Mouse (Mus musculus) granulocyte monocyte progenitor cell, adult 5-6 weeks (primary cell): ENCODE results near the gene Mmp24. TPM values are rescaled to one million over a fixed set of nuclear protein-coding genes. Genes with fewer than 3 reads are reported as not detected.

Experiments
- ATAC-seq: replicated peaks from 2 replicates; pipeline ENCODE4 v1.8.0; 2016; ENCODE audit warnings: mild to moderate bottlenecking, moderate TSS enrichment, inconsistent platforms; ENCODE audit not compliant: poor library complexity, severe bottlenecking
- total RNA-seq, 2 experiments: library from RNA; stranded (forward) in 1 of 2; stranded (reverse) in 1 of 2; fragments of 200-712, 200-1000 nt in 1 of 2; fragments of >200 nt in 1 of 2; fragmentation: Nextera tagmentation in 1 of 2; gene quantifications; 2 replicates each; pipeline ENCODE4 v1.2.3; 2014 to 2017

Mmp24 gene
- total RNA-seq, 2 experiments from 2014 or later, result not detected

- ATAC-seq, result no peak
These were observed 748 bp upstream of the Mmp24 start for GRCm38 (mm10) chr2:155774261-155774926.

- peak; percentile 92 for ATAC-seq
These were observed 632 bp downstream of the Mmp24 start for GRCm38 (mm10) chr2:155775685-155776263.

DNA sequence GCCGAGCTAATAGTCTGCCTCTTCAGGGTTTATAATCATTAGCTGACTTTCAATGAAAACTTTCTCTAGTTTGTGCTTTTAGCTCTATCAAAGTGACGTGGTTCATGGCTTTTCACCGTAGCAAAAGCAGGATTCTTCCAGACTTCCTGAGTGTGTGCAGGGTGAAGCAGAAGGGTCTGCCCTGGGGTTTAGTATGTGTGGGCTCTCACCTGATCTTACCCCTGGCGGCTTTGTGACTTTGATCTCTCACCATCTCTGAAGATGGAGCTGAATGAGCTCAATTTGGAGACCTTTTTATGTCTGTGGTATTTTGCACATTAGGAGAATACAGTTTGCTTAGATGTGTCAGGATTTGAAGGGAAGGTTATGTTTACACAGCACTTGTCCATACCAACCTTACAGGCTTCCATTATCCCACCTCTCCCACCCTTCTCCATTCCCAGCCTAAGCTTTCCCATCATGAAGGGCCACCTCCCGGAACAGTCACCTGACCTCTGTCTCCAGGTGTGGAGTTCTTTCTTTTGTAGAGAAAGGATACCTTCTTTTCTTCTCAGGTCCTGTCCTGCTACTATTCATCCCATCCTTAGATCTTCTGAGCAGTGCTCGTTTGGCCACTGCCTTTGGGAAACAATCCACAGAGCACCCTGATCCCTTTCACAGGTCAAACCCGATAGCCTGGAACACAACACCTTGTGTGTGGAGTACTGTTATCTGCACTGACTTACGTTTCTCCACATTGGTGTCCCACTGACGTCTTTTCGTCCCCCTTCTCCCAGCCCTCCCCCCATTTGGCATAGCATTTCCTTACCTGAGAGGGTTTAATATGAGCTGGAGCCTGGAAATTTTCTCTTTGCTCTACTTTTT is 1.9 kb downstream of the Mmp24 start:
- no peak for ATAC-seq

- no peak for ATAC-seq
These were observed 2.5 kb downstream of the Mmp24 start for GRCm38 (mm10) chr2:155777688-155777985.

DNA sequence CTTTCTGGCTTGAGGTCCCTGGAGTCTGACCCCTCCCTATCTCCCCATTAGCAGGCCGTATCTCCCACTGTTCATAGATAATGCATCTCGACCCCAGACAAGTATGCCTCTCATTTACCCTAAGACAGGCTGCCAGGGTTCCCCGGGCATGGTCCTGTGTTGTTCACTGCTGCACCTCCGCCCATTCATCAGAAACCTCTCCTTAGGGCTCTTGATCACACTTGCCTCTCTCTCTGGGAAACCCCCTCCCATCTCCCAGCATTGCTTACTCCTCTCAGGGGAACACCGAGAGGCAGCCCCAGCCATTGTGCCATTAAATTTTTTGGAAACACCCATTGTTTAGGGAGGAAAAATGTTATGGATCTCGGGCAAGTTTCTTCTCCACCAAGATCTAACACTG is 2.9 kb downstream of the Mmp24 start:
- no peak for ATAC-seq

GRCm38 (mm10) chr2:155779066-155779465 is 3.9 kb downstream of the Mmp24 start:
- ATAC-seq, result no peak

DNA sequence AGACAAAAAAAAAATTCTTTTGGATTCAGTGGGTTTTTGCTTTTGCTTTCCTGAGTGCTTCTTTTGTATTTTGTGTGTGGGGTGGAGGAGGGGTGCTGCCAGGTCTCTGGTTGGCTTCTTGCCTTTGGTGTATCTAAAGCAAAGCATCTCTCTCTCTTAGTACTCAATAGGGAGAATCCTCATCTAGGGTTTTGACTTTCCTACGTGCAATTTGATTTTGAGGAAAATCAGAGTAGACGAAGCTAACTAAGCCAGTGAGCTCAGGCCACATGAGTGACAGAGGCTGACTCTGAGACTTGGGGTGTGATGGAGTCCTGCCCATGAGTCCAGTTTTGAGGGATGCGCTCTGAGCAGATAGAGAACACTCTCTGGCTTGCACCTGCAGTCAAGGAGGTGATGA is 4.4 kb downstream of the Mmp24 start:
- no peak for ATAC-seq

DNA sequence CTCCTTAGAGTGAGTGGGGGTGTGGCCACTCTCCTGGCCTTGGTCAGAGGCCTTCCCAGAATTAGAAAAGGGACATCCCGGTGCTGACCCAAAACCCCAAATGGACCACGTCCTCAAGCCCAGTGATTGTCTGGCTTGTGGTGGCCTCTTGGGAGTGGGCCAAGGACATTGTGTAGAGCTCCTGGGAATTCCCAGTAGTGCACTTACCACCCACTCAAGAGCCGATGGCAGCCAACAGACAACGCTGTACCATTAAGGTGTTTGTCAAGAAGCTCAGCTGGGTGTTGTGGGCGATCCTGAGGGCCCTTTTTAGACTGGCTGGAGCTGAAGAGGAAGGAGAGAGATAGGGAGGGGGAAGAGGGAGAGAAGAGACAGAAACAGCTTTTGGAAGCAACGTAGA is 9.4 kb downstream of the Mmp24 start:
- no peak for ATAC-seq

- ATAC-seq, result peak; percentile 77
These were observed 11.8 kb downstream of the Mmp24 start for GRCm38 (mm10) chr2:155786905-155787304.

DNA sequence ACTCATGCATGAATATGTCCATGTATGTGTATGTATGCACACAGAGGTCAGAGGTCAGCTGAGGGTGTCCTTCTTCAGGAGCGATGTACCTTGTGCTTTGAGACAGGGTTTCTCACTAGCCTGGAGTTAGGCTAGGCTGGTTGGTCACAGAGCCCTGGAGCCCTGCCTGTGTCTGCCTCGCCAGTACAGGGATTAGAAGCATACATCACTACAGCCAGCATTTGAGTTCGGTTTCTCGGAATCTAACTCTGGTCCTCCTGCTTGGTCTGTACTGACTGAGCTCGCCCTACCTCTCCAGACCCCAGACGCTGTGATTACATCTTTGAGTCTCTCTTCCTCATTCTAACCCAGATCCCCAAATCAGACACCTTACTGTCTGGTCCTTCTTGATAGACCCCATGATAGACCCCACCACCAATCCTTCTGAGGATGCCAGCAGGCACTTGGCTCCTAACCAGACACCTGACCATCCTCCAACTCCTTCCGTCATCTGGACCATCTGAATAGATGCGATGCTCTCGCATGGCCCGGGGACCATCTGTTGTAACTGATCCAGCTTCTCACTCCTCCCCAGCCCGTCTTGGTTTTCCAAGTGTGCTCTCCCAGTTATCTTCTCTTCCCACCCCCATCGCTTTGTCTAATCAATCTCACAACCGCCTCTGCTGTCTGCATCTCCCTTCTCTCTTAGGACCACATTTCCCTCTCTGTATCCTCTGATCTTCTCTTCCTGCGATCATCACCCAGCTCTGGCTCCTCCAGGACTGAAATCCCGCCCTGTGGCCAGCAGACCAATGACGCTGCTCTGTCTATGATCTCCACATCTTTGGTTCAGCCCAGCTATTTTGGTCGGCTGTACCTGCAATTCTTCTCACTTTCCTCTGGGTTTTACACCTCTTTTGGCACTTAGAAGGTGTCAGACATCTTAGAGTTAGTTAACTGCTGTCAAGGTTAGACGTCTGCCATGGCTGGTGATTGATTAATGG is 13.1 kb downstream of the Mmp24 start:
- no peak for ATAC-seq

DNA sequence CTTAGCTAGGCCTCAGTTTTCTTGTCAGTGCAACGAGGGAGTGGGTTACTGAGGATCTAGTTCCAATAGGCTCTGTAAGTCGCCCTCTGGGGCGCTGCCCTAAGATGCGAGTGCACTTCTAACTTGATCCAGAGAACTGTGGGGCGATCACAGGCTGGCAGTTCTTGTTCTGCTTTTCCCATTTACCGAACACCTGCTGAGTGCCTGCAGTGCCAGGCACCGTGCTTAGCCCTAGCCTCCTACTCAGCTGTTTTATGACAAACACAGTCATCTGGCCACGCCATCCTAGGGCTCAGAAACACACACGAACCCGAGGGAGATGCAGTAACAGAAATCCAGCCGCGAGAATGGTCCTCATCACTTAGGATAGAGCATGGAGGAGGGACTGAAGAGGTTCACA is 17.8 kb downstream of the Mmp24 start:
- ATAC-seq, result 0 out of 2 replicates have a peak, but pooled peaks have one; percentile 33

GRCm38 (mm10) chr2:155794674-155795445 is 19.7 kb downstream of the Mmp24 start:
- no peak for ATAC-seq

DNA sequence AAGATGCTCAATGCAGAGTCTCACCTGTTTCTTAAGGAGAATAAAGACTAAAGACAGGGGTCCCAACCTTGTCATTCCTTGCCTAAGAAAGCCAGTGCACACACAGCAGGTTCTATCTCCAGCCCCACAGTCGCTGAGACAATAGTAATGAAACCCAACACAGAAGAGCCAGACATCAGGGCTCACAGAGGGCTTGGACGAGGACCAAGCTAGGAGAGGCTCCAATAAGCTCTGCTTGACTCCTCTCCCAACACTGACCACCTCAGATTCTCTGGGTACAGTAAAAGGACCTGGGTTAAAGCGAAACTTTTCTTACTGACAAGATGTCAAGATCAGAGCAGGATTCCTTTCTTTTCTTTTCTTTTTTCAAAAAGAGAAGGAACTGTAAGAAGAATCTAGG is 23.5 kb downstream of the Mmp24 start:
- ATAC-seq, result no peak

DNA sequence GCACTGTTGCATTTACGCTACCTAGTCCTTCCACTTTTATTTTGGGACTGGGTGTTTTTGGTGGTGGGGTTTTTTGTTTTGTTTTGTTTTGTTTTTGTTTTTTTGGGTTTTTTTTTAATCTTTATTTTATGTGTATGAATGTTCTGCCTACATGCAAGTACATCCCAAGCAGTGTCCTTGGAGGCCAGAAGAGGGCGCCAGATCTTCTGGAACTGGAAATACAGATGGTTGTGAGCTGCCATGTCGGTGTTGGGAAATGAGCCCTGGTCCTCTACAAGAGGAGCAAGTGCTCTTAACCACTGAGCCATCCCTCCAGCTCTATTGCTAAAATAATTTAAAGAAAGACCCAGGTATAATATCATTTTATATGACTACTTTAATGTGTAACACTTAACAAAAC is 27.6 kb downstream of the Mmp24 start:
- no peak; the same call in 1 of the 2 replicates for ATAC-seq

DNA sequence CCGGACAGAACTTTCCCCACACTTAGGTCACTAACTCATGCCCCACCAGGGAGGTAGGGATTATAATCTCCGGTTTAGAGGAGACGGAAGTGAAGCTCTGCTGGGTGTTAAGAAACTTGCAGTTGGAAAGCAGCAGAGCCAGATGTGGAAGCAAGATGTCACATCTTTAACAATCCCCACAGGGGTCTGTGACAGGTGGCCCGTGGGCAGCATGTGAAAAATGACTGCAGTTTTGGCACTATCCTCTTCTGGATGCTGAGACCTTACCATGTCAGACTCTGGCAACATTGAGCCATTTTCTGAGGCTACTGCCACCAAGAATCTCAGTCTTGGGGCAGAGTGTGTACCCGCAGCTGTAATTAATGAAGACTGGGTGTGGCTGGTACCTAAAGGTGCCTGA is 28.9 kb downstream of the Mmp24 start:
- no peak for ATAC-seq

- no peak for ATAC-seq
These were observed 30.2 kb downstream of the Mmp24 start for GRCm38 (mm10) chr2:155805231-155805924.

DNA sequence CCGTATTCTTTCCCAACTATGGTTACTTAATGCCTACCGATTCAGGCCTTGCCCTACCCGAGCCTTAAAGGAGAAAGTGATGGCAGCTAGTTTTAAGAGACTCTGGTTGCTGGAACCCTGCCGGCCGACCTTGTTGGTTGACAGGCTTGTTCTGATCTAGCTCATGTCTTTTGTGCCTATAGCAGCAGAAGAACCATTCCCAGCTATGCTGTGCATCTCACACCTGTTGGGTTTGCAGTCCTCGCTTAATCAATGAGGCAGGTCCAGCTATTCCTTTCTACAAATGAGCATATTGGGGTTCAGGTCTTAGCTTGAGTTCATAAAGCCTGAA is 30.7 kb downstream of the Mmp24 start:
- no peak for ATAC-seq

DNA sequence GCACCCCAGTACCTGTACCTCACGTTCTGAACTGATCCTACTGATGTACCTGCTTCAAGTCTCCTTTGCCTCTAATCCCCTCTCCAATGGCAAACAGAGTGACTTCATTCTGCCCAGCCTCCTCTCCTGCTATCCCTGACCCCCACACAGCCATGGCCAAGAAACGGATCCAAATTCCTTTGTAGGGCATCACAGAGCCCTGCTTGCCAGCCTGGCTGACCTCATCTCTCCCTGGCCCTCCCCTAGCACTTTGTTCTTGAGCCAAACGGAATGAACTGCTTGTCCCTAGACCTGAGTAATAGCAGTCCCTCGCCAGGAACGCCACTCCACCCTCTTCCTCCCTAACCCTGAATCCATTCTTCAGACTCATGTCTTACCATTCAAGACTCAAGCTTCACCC is 31.4 kb downstream of the Mmp24 start:
- ATAC-seq, result no peak

GRCm38 (mm10) chr2:155807408-155807807 is 32.3 kb downstream of the Mmp24 start:
- ATAC-seq, result no peak
